Mouse (Mus musculus): ENCODE measurements around the gene Gm49369.

DNA sequence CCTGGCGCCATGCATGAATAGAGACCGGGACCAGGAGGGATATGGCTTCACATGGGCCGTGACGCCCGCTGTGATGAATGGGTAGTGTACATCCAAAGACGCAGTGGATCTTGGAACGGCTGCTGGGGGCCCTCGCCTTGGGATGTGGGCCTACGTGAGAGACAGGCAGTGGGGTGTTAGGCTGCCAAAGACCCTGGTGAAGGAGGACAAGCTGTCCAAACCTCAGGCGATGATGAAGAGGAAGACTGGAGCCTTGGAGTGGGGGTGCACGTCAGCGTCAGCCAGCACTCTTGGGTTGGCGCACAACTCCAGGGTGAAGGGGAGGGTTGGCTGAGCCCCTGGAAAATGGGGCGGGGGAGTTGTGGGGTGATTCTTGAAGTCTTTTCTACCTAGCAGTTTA is 48.6 kb upstream of the Gm49369 start:
- TF ChIP-seq CTCF (conservative IDR thresholded peaks at IDR 0.05 in 1 of 2, IDR thresholded peaks at IDR 0.05 in 1 of 2; ENCODE audit: low read depth in 2 of 2, low read length in 2 of 2), result no peak
- TF ChIP-seq EP300 (IDR thresholded peaks at IDR 0.05; ENCODE audit: low read length), result no peak
- no peak for TF ChIP-seq USF1 (IDR thresholded peaks at IDR 0.05; ENCODE audit: low read depth, low read length)
- no peak for TF ChIP-seq POLR2A (IDR thresholded peaks at IDR 0.05; ENCODE audit: low read depth, low read length)
- no peak for TF ChIP-seq ELF1 (IDR thresholded peaks at IDR 0.05; ENCODE audit: low read depth, low read length)
- no peak for TF ChIP-seq UBTF (IDR thresholded peaks at IDR 0.05; ENCODE audit: low read depth, low read length)
- TF ChIP-seq ZC3H11A (IDR thresholded peaks at IDR 0.05; ENCODE audit: low read depth, low read length), result no peak
- no peak for TF ChIP-seq ZKSCAN1 (IDR thresholded peaks at IDR 0.05; ENCODE audit: borderline replicate concordance, low read depth, low read length)
- no peak for TF ChIP-seq SIN3A (IDR thresholded peaks at IDR 0.05; ENCODE audit: low read length)

Measured in CH12.LX (cell line).